Mouse (Mus musculus): ENCODE results near the gene Rnf26. TPM values are rescaled to one million over a fixed set of nuclear protein-coding genes. Genes with fewer than 3 reads are reported as not detected.
A peak's percentile ranks its signal among the peaks of the same experiment; 100 is the strongest.

Gene Rnf26
- 10 to 100 TPM; 10.1 to 11.3 TPM for total RNA-seq (2021)
- long read RNA-seq, experiment 1, transcript Rnf26-201 (1 exons, 2,724 nt): major isoform, 27 of 27 reads
- long read RNA-seq, experiment 1, partial matches to known transcripts: 0 of 27 reads
- long read RNA-seq, experiment 1, other reads (novel, unspliced or antisense): 0 of 27 reads
- long read RNA-seq, experiment 2, transcript Rnf26-201 (1 exons, 2,724 nt): major isoform, 33 of 33 reads
- long read RNA-seq, experiment 2, partial matches to known transcripts: 0 of 33 reads
- long read RNA-seq, experiment 2, other reads (novel, unspliced or antisense): 0 of 33 reads

DNA sequence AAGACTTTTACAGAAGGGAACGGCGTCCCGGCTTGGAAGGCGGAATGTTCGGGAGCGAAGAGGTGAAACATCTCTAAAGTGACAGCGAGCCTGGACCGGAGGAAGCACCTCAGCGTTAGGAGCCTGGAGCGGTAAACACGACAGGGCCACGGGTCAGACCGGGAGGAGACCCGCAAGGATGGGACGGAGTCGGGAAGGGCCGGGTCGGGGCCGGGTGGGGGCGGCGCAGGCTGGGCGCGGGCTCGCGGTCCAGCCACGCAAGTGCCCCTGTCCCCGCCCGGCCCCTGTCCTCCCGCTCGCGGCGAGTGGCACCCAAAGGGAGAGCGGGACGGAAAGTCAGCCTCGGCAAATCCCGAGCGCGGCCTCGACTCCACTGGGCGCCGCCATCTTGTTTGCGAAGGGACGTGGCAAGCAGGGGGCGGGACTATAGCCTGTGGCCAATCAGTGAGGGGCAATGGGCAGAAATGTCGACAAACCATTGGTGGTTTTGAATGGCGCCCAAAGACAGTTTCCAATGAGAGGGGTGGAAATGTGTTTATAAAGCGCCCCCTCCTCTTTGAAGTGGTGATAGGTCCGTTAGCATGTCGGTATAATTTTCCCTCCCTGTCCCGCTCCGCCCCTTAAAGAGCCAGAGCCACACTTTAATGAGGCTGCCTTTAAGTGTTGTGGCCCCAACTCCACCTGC lies at the start of gene Rnf26, which contains the start of gene Gm49380:
TSS of gene Rnf26 (minus strand) at position 413 of the 685 bp plus-strand sequence.
TSS of gene Gm49380 (minus strand) at position 396 of the 685 bp plus-strand sequence.
- DNase-seq: peak; percentile 93 to 96
- intact Hi-C loops (cut with DNase I): no loop called here

DNA sequence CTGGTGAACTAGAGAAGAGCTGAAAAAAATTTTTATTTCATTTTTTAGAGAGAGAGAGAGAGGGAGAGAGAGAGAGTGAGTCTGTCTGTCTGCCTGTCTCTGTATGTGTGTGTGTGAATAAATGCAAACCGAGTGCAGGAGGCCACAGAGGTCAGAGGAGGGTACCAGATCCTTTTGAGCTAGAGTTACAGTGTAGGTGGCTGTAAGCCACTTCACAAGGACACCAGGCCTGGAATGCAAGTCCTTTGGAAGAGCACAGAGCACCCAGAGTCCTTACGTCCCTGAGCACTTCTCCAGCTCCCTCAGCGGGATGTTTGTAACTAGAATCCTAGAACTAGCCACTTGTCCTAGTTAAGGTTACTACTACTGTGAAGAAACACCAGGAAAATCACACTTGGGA lies 46.6 kb upstream of the Rnf26 start:
- intact Hi-C loops (cut with DNase I): no loop called here
- DNase-seq: no peak

DNA sequence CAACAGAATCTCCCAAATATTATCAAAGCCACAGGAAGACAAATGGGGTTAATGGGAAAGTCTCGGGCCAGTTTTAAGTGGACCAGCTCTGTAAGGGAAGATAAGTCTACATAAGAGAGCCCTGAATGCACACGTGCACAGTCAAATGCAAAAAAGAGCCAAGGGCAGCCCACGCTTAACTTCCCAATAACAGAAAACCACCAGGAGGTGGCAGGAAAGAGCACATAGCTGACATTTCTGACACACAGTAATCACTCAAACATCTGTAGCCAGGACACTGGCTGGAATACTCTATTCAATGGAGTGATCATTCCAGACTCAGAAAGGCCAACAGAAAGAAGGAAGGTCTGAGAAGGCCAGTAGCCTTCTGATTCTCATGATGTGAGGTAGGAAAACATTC lies 34.0 kb upstream of the Rnf26 start:
- intact Hi-C loops (cut with DNase I): no loop called here
- peak in 1 of 2 experiments; percentile 57 for DNase-seq

DNA sequence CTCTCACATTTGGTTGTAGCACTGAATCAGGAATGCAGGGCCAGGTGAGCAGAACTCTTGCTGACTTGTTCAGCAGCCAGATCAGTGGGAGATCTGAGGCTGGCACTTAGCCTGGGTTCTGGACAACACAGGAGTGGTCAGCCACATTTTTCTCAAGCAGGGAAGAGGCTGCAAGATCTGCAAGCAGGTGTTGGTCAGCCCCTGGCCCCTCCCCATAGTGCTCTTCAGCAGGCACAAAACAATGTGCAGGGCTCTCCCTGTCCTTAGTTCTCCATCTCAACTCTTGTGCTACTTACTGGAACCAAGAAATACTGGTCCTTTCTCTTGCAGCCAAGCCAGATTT lies 31.4 kb upstream of the Rnf26 start:
- intact Hi-C loops (cut with DNase I): no loop called here
- no peak for DNase-seq

DNA sequence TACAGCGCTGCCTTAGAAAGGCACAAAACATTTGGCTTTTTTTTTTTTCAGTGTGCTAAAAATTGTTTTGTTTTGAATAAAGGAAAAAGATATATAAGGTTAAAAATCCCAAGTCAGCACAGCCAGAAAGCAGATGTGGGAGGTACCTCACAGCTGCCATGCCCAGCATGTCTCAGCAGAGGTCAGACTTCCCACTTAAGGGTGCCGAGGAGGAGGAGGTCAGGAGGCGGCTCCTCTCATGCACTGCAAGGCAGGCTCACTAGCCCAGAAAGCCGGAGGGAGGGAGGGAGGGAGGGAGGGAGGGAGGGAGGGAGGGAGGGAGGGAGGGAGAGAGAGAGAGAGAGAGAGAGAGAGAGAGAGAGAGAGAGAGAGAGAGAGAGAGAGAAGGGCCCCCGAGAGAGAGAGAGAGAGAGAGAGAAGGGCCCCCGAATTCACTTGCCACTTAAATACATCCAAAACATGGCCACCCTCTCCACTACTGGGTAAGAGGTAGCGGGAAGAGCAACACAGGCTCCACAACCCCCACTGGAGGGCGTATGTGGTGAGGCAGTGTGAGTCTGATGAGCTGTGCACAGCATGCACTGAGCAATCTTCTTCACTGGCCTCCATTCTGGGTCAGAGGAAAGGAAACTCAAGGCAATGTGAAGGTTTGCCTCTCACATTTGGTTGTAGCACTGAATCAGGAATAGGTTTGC lies 30.9 kb upstream of the Rnf26 start:
- no peak for DNase-seq
- intact Hi-C loops (cut with DNase I): no loop called here

DNA sequence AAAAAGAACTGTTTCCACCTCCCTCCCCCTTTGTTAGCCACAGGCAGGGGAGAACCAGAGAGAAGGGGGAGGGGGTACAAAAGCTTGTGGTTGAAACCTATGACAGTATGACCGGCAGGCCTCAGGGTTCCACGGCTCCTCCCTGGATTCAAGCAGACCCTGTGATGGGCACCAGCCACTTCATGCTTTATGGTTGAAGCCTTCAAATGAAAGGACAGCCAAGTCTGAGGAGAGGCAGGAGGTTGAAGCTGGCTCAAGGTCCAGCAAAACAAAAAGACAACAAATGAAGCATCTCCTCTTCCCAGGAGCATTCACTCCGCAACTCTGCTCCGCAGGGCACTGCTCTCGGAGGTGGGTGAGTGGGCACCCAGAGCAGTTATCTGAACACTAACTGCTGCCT lies 30.1 kb upstream of the Rnf26 start:
- intact Hi-C loops (cut with DNase I): no loop called here
- no peak for DNase-seq

DNA sequence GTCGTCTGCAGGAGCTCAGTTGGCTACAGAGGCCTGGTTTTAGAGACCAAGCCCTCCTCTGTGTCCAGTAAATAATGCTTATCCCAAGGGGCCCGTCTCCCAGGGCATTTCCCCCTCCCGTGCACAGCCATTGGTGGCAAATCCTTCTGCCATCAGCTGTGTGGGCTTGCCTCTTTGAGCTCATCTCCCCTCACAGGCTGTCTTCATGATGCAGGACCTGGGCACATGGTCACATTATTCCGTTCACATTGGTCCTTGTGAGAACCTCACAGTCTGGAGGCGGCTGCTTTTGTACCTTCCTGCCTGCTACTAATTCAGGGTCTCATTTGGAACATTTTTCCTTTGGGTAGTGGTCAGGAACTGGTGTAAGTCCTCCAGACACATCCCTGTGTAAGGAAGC lies 28.6 kb upstream of the Rnf26 start:
- intact Hi-C loops (cut with DNase I): no loop called here
- DNase-seq: no peak

DNA sequence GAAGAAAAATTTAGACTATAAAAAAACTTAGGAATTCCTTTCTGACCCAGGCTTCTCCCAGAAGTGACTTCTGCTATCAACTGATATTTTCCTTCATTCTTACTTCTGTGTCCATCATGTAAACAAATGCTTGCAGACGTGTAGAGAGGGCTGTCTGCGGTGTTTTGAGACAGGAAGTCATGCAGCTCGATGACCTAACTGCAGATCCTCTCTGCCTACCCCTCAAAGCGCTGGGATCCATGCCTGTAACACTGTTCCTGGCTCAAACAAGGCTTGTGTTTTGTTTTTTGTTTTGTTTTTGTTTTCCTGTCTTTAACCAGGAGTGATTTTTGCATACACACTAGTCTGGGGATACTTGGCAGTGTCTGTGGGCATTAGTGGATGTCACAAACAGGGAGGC lies 24.5 kb upstream of the Rnf26 start:
- intact Hi-C loops (cut with DNase I): no loop called here
- DNase-seq: no peak

DNA sequence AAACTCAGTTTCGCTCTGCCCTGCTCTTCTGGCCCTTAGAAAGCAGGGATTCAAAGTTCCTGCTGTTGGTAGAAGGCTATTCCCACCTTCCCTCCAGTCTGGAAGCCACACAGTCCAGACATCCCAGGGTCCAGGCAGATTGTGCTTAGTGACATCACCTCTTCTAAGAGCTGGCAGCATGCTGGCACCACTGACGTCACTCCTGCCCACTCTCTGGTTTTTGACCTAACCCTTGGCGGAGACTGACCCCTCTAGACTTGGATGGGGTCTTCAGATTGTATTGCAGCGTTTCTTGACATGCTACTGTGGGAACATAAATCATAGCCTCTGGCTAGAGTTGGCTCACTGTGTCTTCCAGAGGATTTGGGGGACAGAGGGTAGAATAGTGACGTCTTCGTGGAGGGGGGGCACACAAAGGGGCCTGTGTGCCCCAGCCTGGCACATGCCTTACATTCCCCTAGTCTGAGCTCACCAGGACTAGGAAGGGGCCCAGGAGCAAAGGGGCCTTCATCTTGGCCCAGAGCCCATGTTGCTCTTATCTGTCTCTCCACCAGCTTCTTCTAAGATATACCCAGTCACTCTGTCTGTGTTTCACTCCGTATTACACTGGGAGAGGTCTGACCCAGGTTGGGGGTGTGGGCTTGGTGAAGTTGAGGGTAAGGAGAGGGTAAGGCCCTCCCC lies 22.6 kb upstream of the Rnf26 start:
- intact Hi-C loops (cut with DNase I): no loop called here
- no peak for DNase-seq

DNA sequence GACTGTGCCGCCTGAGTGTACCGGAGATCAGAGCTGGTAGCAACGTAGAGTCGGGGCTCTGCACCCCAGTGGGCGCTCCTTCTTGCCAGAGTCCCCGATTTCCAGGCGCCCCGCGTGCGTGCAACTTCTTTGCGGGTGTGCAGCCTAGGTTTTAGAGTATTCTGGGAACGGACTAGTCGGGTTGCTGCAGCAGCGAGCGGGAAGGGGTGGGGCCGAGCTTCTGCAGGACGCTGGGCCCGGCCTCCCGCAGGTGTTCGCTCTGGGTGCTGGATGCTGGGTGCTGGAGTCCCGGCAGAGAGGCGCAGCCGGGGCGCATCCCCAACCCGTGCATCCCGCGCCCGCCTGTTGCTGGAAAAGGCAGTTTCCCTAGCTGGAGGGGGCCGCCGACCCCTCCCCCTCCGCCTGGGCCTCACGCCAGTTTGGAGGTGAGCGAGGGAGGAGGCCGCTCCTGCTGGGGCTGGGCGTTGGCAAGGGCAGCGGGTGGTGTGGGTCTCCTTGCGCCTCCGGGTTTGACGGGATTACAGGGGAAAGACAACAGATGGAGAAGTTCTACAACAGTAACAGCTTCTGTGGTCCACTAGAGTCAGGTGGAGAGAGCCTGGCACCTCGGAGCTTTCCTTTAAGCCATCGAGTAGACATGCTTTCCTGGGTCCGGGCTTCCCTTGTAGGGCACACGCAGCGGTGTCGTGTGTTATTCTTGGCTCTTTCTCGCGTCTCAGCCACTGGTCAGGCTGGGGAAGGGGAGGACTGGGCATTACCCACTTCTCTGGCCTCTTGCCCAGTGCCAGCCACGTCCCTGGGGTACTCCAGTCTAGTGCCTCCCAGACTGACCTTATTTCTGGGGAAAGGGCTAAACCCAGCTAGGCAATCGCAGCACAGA lies 21.8 kb upstream of the Rnf26 start:
- intact Hi-C loops (cut with DNase I): loop anchor here (5.0 kb wide), 1 partner anchor 207 kb away; the partner anchor contains the start of gene Hmbs
- peak; percentile 70 to 73 for DNase-seq

DNA sequence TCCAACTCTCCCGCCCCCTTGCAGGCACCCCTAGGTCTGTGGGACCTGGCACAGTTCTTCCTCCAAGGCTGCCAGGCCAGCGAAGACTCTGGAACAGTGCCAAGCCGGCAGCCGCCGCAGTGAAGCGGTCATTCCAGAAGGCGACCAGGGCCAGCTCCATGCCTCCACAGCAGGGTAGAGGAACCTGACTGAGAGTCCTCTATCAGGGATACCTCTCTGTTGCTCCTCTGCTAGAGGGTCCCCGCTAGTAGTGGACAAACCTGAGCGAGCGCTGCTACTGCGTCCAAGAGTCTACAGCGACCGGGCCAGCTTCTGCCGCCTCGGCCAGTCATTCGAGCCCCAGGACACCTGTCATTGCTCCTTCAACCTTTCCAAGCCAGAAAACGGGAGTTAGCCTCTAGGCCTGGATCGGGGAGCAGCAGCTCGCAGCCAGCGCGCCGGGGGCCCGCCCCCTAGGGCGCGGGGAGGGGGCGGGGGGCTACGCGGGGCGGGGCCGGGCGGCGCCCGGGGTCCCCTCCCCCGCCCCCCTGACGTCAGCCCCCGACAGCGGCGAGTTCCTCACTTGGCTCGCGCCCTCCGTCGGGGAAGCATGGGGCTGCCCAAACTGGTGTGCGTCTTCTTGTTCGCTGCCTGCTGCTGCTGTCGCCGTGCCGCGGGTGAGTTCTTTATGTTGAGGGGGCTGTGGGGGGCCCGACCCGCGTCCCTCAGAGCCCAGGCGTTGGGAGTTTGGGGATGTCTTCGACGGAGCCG lies 21.0 kb upstream of the Rnf26 start, which contains the start of gene Mcam:
TSS of gene Mcam (plus strand) at position 369 of the 750 bp plus-strand sequence.
- DNase-seq: peak; percentile 69 to 78
- intact Hi-C loops (cut with DNase I): loop anchor here (5.0 kb wide), 1 partner anchor 208 kb away; the partner anchor contains the start of gene Hmbs

DNA sequence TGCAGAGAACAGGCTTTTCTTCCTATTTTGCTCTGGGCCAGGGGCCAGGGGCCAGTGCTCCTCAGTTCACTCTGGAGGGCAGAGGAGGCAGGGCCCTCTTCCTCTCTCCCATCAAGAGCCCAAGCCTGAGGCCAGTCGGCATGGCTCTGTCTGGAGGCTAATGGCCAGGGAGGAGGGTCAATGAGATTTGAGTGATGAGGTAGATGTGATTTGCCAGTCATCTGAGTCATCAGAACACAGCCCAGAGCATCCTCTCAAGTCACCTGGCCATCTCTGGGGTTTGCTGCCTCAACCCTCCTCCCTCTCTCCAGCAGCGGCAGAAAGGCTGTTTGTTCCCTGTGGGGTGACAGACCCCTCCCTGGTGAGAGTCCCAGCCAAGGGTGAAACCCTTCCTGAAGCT lies 20.0 kb upstream of the Rnf26 start:
- intact Hi-C loops (cut with DNase I): loop anchor here (5.0 kb wide), 1 partner anchor 209 kb away; the partner anchor contains the start of gene Hmbs
- DNase-seq: no peak

DNA sequence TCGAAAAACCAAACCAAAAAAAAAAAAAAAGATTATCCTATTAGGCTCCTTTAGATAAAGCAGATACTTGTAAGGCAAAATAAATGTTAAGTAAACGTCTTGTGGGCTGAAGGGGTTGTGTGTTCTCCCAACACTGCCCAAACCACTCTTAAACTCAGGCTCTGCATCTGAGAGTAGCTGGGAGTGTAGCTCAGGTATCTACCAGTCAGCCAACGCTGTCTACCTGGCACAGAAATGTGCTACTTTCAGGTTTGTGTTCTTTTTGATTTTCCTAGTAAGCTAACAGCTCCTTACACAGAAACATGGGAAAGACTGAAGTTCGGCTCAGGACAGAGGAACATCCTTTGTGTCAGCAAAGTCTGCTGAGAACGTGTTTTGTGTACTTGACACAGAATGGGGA lies 18.9 kb upstream of the Rnf26 start:
- DNase-seq: no peak
- intact Hi-C loops (cut with DNase I): loop anchor here (5.0 kb wide), 1 partner anchor 210 kb away; the partner anchor contains the start of gene Hmbs

DNA sequence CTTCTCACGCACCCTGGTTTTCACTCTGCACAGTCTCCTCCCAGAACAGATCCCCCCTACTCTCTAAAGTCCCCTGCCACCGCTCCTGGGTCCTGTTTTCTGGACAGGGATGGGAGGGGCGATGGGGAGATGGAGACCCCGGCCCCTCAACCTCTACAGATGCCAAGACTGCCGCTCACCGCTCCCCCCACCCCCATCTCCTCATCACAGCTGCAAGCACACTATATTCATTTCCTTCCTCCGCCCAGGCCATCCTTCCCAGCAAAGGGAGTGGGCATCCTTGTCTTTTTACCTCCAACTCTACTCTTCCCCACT lies 17.9 kb upstream of the Rnf26 start:
- no peak for DNase-seq
- intact Hi-C loops (cut with DNase I): loop anchor here (5.0 kb wide), 1 partner anchor 211 kb away; the partner anchor contains the start of gene Hmbs

DNA sequence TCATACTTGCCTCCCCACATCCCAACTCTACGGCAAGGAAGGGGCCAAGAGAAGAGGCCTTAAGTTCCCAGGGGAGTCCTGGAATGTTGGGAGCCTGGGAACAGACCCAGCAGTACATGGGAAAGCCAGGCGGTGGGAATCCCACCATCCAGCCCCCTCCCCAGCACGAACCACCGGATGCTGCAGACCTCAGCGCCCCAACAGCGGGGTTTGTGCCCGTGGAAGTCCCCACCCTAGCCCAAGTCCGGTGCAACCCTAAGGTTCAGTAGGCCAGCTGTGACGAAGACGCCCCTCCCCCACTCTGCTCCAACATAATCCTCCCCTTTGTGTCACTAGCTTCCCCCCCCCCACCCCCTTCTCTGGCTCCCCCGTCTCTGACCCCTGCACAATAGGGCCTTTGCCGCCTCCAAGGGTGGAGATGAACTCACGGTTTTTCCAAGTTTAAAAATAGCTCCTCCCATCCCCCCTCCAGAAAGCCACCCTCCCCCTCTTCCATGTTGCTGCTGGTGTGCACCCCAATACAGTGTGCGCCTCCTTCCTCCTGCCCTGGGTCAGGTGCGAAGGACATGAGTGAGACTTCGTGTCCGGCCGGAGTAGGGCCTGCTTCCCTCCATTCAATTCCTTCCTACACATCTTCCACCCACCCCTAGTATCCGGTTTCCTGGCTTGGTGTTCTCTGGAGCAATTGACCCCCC lies 17.4 kb upstream of the Rnf26 start:
- DNase-seq: peak; percentile 65 to 71
- intact Hi-C loops (cut with DNase I): loop anchor here (5.0 kb wide), 1 partner anchor 212 kb away; the partner anchor contains the start of gene Hmbs

DNA sequence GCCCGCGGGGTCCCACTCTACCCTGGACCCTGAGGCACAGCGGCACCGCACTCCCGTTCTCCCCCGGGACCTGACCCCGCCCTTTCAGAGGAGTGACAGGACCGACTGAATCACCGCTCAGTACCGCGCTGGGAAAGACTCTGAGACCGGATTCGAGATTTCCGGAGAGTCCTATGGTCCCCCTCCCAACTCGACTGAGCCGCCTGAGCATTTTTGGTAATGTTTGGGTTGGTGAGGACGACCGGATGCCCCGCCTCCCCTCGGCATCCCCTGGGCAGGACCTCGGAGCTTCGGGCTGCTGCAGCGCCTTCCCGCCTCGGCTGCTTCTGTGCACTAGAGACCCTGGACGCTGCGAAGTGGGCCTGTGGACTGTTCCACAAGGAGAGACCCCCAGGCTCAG lies 16.7 kb upstream of the Rnf26 start:
- intact Hi-C loops (cut with DNase I): loop anchor here (5.0 kb wide), 1 partner anchor 212 kb away; the partner anchor contains the start of gene Hmbs
- peak; percentile 79 to 81 for DNase-seq

DNA sequence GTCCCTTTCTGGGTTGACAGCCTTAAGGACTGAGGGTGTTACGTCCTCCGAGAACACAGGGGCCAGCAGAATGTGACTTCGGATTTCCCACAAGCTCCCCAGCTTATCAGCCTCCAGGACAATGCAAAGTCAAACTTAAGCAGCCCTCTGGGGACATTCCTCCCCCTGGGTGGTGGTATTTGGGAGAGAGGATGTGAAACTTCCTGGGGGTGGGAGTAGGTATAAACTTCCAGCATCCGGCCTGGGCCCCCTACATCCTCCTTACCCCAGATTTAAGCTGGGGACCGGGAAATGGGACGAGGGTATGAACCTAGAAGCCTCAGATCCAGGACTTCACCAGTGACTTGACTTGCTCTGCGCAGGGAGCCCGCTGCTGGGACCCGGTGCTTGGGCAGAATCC lies 16.3 kb upstream of the Rnf26 start:
- DNase-seq: peak in 1 of 2 experiments; percentile 53
- intact Hi-C loops (cut with DNase I): loop anchor here (5.0 kb wide), 3 partner anchors 53 to 263 kb away; partner anchors contain the start of gene Hmbs

DNA sequence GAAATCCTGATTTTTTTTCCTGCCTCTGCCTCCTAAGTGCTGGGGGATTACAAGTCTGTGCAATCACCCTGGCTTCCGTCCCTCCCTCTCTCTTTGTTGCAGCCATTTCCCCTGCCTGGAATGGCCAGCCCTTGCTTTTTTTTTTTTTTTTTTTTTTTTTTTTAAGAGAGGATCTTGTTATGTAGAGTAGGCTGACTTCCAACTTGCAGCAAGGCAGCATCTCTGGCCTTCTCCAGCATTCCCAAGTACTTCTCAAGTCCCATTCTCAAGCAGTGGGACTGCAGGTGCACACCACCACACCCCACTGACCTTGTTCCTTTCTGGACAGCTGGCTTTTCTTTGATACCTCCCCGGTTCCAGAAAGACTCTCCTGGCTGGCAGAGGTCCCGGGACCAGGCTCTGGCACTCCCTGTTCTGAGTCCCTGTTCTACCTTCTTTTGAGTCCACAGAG lies 14.1 kb upstream of the Rnf26 start:
- intact Hi-C loops (cut with DNase I): loop anchor here (5.0 kb wide), 2 partner anchors 55 to 265 kb away; no protein-coding TSS in a partner anchor
- DNase-seq: no peak
